Mouse (Mus musculus): ENCODE measurements around the gene Xdh. TPM values are rescaled to one million over a fixed set of nuclear protein-coding genes. Genes with fewer than 3 reads are reported as not detected.

Xdh gene
- total and polyA plus RNA-seq, 3 experiments, result 2.0 to 14.5 TPM; not detected in 1

- H3K9ac ChIP-seq (ENCODE audit: control insufficient read depth, low read depth, low read length, poor library complexity, severe bottlenecking), result no peak overlapping the region
- DNase-seq (ENCODE audit: low read depth, low spot score), result no peak
- TF ChIP-seq CHD2 (IDR thresholded peaks at IDR 0.05; ENCODE audit: low read length), result no peak
- TF ChIP-seq GABPA (IDR thresholded peaks at IDR 0.05; ENCODE audit: low read depth, low read length), result no peak
- no peak for TF ChIP-seq POLR2AphosphoS5 (IDR thresholded peaks at IDR 0.05; ENCODE audit: borderline replicate concordance, low read depth, low read length)
- TF ChIP-seq RCOR1 (IDR thresholded peaks at IDR 0.05; ENCODE audit: low read depth, low read length), result no peak
- no peak for TF ChIP-seq MAX (IDR thresholded peaks at IDR 0.05; ENCODE audit: low read length)
- no peak for TF ChIP-seq CHD1 (IDR thresholded peaks at IDR 0.05; ENCODE audit: low read depth, low read length)
- no peak for TF ChIP-seq ETS1 (IDR thresholded peaks at IDR 0.05; ENCODE audit: low read depth, low read length)
- TF ChIP-seq MEF2A (IDR thresholded peaks at IDR 0.05; ENCODE audit: extremely low read depth, insufficient replicate concordance, low read depth, low read length, poor library complexity, severe bottlenecking), result no peak
- no peak for TF ChIP-seq EP300 (IDR thresholded peaks at IDR 0.05; ENCODE audit: low read depth in 1 of 2, low read length in 2 of 2)
- no peak for TF ChIP-seq E2F4 (IDR thresholded peaks at IDR 0.05; ENCODE audit: borderline replicate concordance, low read depth, low read length)
- no peak for TF ChIP-seq SMC3 (IDR thresholded peaks at IDR 0.05; ENCODE audit: low read depth, low read length)
- no peak for TF ChIP-seq MAFK (IDR thresholded peaks at IDR 0.05; ENCODE audit: borderline replicate concordance, low read depth, low read length)
- no peak for TF ChIP-seq TBP (IDR thresholded peaks at IDR 0.05; ENCODE audit: low read depth, low read length)
- no peak for TF ChIP-seq MAZ (IDR thresholded peaks at IDR 0.05; ENCODE audit: low read depth, low read length)
- TF ChIP-seq TCF12 (IDR thresholded peaks at IDR 0.05; ENCODE audit: low read depth, low read length), result no peak
- TF ChIP-seq NELFE (IDR thresholded peaks at IDR 0.05; ENCODE audit: low read depth, low read length), result no peak
- no peak overlapping the region for H3K4me3 ChIP-seq (ENCODE audit: control insufficient read depth in 1 of 2, insufficient read depth in 1 of 2, low read depth in 2 of 2, low read length in 2 of 2)
- no peak overlapping the region for H3K27ac ChIP-seq (ENCODE audit: control insufficient read depth, low read depth, low read length)
- H3K36me3 ChIP-seq (ENCODE audit: control insufficient read depth in 1 of 2, insufficient read depth in 2 of 2, low read length in 2 of 2), result no peaks in the 10 kb centered on the region
- no peaks in the 10 kb centered on the region for H3K4me1 ChIP-seq (ENCODE audit: control insufficient read depth in 1 of 2, insufficient read depth in 2 of 2, low read length in 2 of 2)
- no peaks in the 10 kb centered on the region for H3K9me3 ChIP-seq (replicated peaks; ENCODE audit: insufficient read depth, low read length)
- no peaks in the 10 kb centered on the region for H3K79me2 ChIP-seq (ENCODE audit: control insufficient read depth, insufficient read depth, low read length, poor library complexity)
- H3K27me3 ChIP-seq (ENCODE audit: control insufficient read depth in 1 of 2, insufficient read depth in 2 of 2, low read length in 2 of 2), result no peaks in the 10 kb centered on the region
Observed at GRCm38 (mm10) chr17:73869008-73869685, 80.8 kb downstream of the Xdh start.

- Histone ChIP-seq H3K4me1 (ENCODE audit: control insufficient read depth in 1 of 2, insufficient read depth in 2 of 2, low read length in 2 of 2) (no peaks in the 10 kb centered on the region), H3K79me2 (ENCODE audit: control insufficient read depth, insufficient read depth, low read length, poor library complexity) (no peaks in the 10 kb centered on the region), H3K27me3 (ENCODE audit: control insufficient read depth in 1 of 2, insufficient read depth in 2 of 2, low read length in 2 of 2) (no peaks in the 10 kb centered on the region; a peak in 1 of 4 replicates), H3K9me3 (replicated peaks; ENCODE audit: insufficient read depth, low read length) (no peaks in the 10 kb centered on the region), H3K27ac (ENCODE audit: control insufficient read depth, low read depth, low read length) (no peak overlapping the region), H3K36me3 (ENCODE audit: control insufficient read depth in 1 of 2, insufficient read depth in 2 of 2, low read length in 2 of 2) (no peaks in the 10 kb centered on the region), H3K9ac (ENCODE audit: control insufficient read depth, low read depth, low read length, poor library complexity, severe bottlenecking) (no peak overlapping the region), H3K4me3 (ENCODE audit: control insufficient read depth in 1 of 2, insufficient read depth in 1 of 2, low read depth in 2 of 2, low read length in 2 of 2) (no peak overlapping the region)
- no peak for DNase-seq (ENCODE audit: low read depth, low spot score)
- TF ChIP-seq BHLHE40 (IDR thresholded peaks at IDR 0.05; ENCODE audit: borderline replicate concordance, low read depth, low read length) (no peak), RCOR1 (IDR thresholded peaks at IDR 0.05; ENCODE audit: low read depth, low read length) (no peak), JUND (IDR thresholded peaks at IDR 0.05; ENCODE audit: low read depth, low read length) (no peak), ETS1 (IDR thresholded peaks at IDR 0.05; ENCODE audit: low read depth, low read length) (no peak), POLR2A (IDR thresholded peaks at IDR 0.05; ENCODE audit: control insufficient read depth in 1 of 2, insufficient read depth in 1 of 2, low read depth in 1 of 2, low read length in 2 of 2, poor library complexity in 1 of 2) (no peak), MEF2A (IDR thresholded peaks at IDR 0.05; ENCODE audit: extremely low read depth, insufficient replicate concordance, low read depth, low read length, poor library complexity, severe bottlenecking) (no peak), ELF1 (IDR thresholded peaks at IDR 0.05; ENCODE audit: low read depth, low read length) (no peak), NRF1 (IDR thresholded peaks at IDR 0.05; ENCODE audit: insufficient read depth, low read depth, low read length, poor library complexity, severe bottlenecking) (no peak), CTCF (IDR thresholded peaks at IDR 0.05 in 2 of 3, conservative IDR thresholded peaks at IDR 0.05 in 1 of 3; ENCODE audit: control insufficient read depth in 1 of 3, insufficient read depth in 1 of 3, low read depth in 2 of 3, low read length in 3 of 3, poor library complexity in 1 of 3, severe bottlenecking in 1 of 3) (no peak)
Observed at GRCm38 (mm10) chr17:73853717-73854116, 96.3 kb downstream of the Xdh start.
